Mouse (Mus musculus): ENCODE measurements around the gene Zfp385c. TPM values are rescaled to one million over a fixed set of nuclear protein-coding genes. Genes with fewer than 3 reads are reported as not detected.
A peak's percentile ranks its signal among the peaks of the same experiment; 100 is the strongest.
"Not testable (repeated sequence)": the region's sequence is repeated elsewhere in the genome, so short reads cannot be mapped to it uniquely, and the experiment has no call there.

Gene Zfp385c
- total RNA-seq, 1 experiment from 2014 or later = not detected

- ATAC-seq (ENCODE audit: extremely low read depth, insufficient number of reproducible peaks, low FRiP score, poor library complexity, severe bottlenecking) = no peak
Measured at GRCm38 (mm10) chr11:100700710-100701109, 8.5 kb upstream of the Zfp385c start.

GRCm38 (mm10) chr11:100697921-100698320 lies 5.7 kb upstream of the Zfp385c start:
- ATAC-seq (ENCODE audit: extremely low read depth, insufficient number of reproducible peaks, low FRiP score, poor library complexity, severe bottlenecking) = no peak

GRCm38 (mm10) chr11:100694926-100695325 lies 2.7 kb upstream of the Zfp385c start:
- peak; percentile 64; the same call in 1 of the 2 replicates for ATAC-seq (ENCODE audit: extremely low read depth, insufficient number of reproducible peaks, low FRiP score, poor library complexity, severe bottlenecking)

GRCm38 (mm10) chr11:100693154-100693553 lies 899 bp upstream of the Zfp385c start:
- ATAC-seq (ENCODE audit: extremely low read depth, insufficient number of reproducible peaks, low FRiP score, poor library complexity, severe bottlenecking) = no peak

GRCm38 (mm10) chr11:100690389-100690788 lies 1.9 kb downstream of the Zfp385c start:
- no peak for ATAC-seq (ENCODE audit: extremely low read depth, insufficient number of reproducible peaks, low FRiP score, poor library complexity, severe bottlenecking)

GRCm38 (mm10) chr11:100688443-100688842 lies 3.8 kb downstream of the Zfp385c start:
- no peak for ATAC-seq (ENCODE audit: extremely low read depth, insufficient number of reproducible peaks, low FRiP score, poor library complexity, severe bottlenecking)

- ATAC-seq (ENCODE audit: extremely low read depth, insufficient number of reproducible peaks, low FRiP score, poor library complexity, severe bottlenecking) = no peak
Measured at GRCm38 (mm10) chr11:100687265-100687664, 5.0 kb downstream of the Zfp385c start.

- ATAC-seq (ENCODE audit: extremely low read depth, insufficient number of reproducible peaks, low FRiP score, poor library complexity, severe bottlenecking) = no peak
Measured at GRCm38 (mm10) chr11:100685371-100685770, 6.9 kb downstream of the Zfp385c start.

- ATAC-seq (ENCODE audit: extremely low read depth, insufficient number of reproducible peaks, low FRiP score, poor library complexity, severe bottlenecking) = no peak
Measured at GRCm38 (mm10) chr11:100684084-100684483, 8.2 kb downstream of the Zfp385c start.

- ATAC-seq (ENCODE audit: extremely low read depth, insufficient number of reproducible peaks, low FRiP score, poor library complexity, severe bottlenecking) = no peak
Measured at GRCm38 (mm10) chr11:100682526-100682925, 9.7 kb downstream of the Zfp385c start.

- no peak for ATAC-seq (ENCODE audit: extremely low read depth, insufficient number of reproducible peaks, low FRiP score, poor library complexity, severe bottlenecking)
Measured at GRCm38 (mm10) chr11:100681826-100682225, 10.4 kb downstream of the Zfp385c start.

- no peak for ATAC-seq (ENCODE audit: extremely low read depth, insufficient number of reproducible peaks, low FRiP score, poor library complexity, severe bottlenecking)
Measured at GRCm38 (mm10) chr11:100677810-100678209, 14.4 kb downstream of the Zfp385c start.

GRCm38 (mm10) chr11:100673169-100673568 lies 19.1 kb downstream of the Zfp385c start:
- ATAC-seq (ENCODE audit: extremely low read depth, insufficient number of reproducible peaks, low FRiP score, poor library complexity, severe bottlenecking) = no peak

GRCm38 (mm10) chr11:100671956-100672355 lies 20.3 kb downstream of the Zfp385c start:
- ATAC-seq (ENCODE audit: extremely low read depth, insufficient number of reproducible peaks, low FRiP score, poor library complexity, severe bottlenecking) = no peak

- ATAC-seq (ENCODE audit: extremely low read depth, insufficient number of reproducible peaks, low FRiP score, poor library complexity, severe bottlenecking) = no peak
Measured at GRCm38 (mm10) chr11:100671049-100671448, 21.2 kb downstream of the Zfp385c start.

- no peak for ATAC-seq (ENCODE audit: extremely low read depth, insufficient number of reproducible peaks, low FRiP score, poor library complexity, severe bottlenecking)
Measured at GRCm38 (mm10) chr11:100659806-100660205, 32.4 kb downstream of the Zfp385c start.

GRCm38 (mm10) chr11:100656458-100656857 lies 35.8 kb downstream of the Zfp385c start:
- no peak for ATAC-seq (ENCODE audit: extremely low read depth, insufficient number of reproducible peaks, low FRiP score, poor library complexity, severe bottlenecking)

- not testable (repeated sequence) for ATAC-seq (ENCODE audit: extremely low read depth, insufficient number of reproducible peaks, low FRiP score, poor library complexity, severe bottlenecking)
Measured at GRCm38 (mm10) chr11:100655589-100655988, 36.7 kb downstream of the Zfp385c start.

- ATAC-seq (ENCODE audit: extremely low read depth, insufficient number of reproducible peaks, low FRiP score, poor library complexity, severe bottlenecking) = no peak
Measured at GRCm38 (mm10) chr11:100651748-100652147, 40.5 kb downstream of the Zfp385c start.

GRCm38 (mm10) chr11:100651205-100651604 lies 41.0 kb downstream of the Zfp385c start:
- ATAC-seq (ENCODE audit: extremely low read depth, insufficient number of reproducible peaks, low FRiP score, poor library complexity, severe bottlenecking) = no peak

GRCm38 (mm10) chr11:100648405-100648804 lies 43.9 kb downstream of the Zfp385c start:
- ATAC-seq (ENCODE audit: extremely low read depth, insufficient number of reproducible peaks, low FRiP score, poor library complexity, severe bottlenecking) = no peak

Measured in neutrophil, adult 5-6 weeks (primary cell).